Mouse (Mus musculus) neural tube, embryonic 13.5 days (tissue): ENCODE measurements at regions not wholly inside any gene's neighbourhood (a gene's known extent, or its start where the extent isn't known, plus 50 kb on each side); places are given as distances from the start of the nearest gene placed in this dataset.
"Not testable (repeated sequence)": the region's sequence is repeated elsewhere in the genome, so short reads cannot be mapped to it uniquely, and the experiment has no call there.

ENCODE experiments used
- ATAC-seq: fragments of 200-750 bp; cut with Nextera tagmentation; 2 replicates; pipeline ENCODE4 v1.8.0; 2017; ENCODE audit warnings: low read depth, mild to moderate bottlenecking, moderate TSS enrichment, moderate library complexity
- H3K27ac ChIP-seq: fragments of 300-500 bp; sonication (generic); replicated peaks from 2 replicates; pipeline ENCODE4 v1.5.1; 2015; ENCODE audit warnings: moderate library complexity, mild to moderate bottlenecking, inconsistent platforms
- H3K27me3 ChIP-seq: fragments of 300-500 bp; sonication (generic); 2 replicates; pipeline ENCODE4 v1.6.1; 2015; ENCODE audit warnings: mild to moderate bottlenecking, inconsistent platforms
- H3K36me3 ChIP-seq: fragments of 300-500 bp; sonication (generic); 2 replicates; pipeline ENCODE4 v1.6.1; 2015; ENCODE audit warnings: mild to moderate bottlenecking, inconsistent platforms
- H3K4me1 ChIP-seq: fragments of 300-500 bp; sonication (generic); replicated peaks from 2 replicates; pipeline ENCODE4 v1.6.1; 2015; ENCODE audit warnings: inconsistent platforms
- H3K4me2 ChIP-seq: fragments of 300-500 bp; sonication (generic); 2 replicates; pipeline ENCODE4 v1.6.1; 2015; ENCODE audit warnings: inconsistent platforms, mild to moderate bottlenecking, moderate library complexity
- H3K4me3 ChIP-seq: fragments of 300-500 bp; sonication (generic); 2 replicates; pipeline ENCODE4 v1.5.1; 2015; ENCODE audit warnings: mild to moderate bottlenecking, inconsistent platforms
- H3K9ac ChIP-seq: fragments of 300-500 bp; sonication (generic); 2 replicates; pipeline ENCODE4 v1.6.1; 2015; ENCODE audit warnings: moderate library complexity, mild to moderate bottlenecking, inconsistent platforms
- H3K9me3 ChIP-seq: fragments of 300-500 bp; sonication (generic); 2 replicates; pipeline ENCODE4 v1.6.1; 2016; ENCODE audit warnings: inconsistent platforms
- WGBS: fragments of 180-500 bp; shearing (Covaris S2); methylation state at CpG from one replicate; pipeline ENCODE4 v1.1.7; 2015; 5-methylcytosine and 5-hydroxymethylcytosine counted together

DNA sequence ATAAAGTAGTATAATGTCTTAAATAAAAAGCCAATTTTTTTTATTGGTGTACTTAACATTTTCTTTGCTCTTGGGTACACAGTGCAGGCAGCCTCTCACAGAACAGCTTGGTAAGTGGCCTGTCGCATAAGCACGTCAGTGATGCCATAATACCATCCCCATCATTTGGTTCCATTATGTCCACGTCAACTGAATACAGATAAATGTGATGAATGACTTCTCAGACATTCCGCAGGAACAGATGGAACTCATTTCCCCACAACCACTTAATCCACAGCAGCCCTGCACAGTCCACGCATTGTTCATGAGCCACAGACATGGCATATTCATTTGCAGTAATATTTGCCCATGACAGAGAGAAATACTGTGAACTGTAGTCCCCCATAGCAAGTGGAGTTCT, 127.6 kb upstream of the Dlgap1 start:
- peak; percentile 71 for ATAC-seq
- H3K4me2 ChIP-seq: no peak overlapping the region
- 52% methylated on average over 5 of the region's 5 CpGs for WGBS
- no peak overlapping the region for H3K27ac ChIP-seq
- no peaks in the 10 kb centered on the region for H3K36me3 ChIP-seq
- no peak overlapping the region for H3K4me3 ChIP-seq
- H3K4me1 ChIP-seq: no peaks in the 10 kb centered on the region
- no peak overlapping the region for H3K9ac ChIP-seq
- H3K27me3 ChIP-seq: no peaks in the 10 kb centered on the region
- H3K9me3 ChIP-seq: no peaks in the 10 kb centered on the region

GRCm38 (mm10) chr17:69848306-69848705, 120.6 kb upstream of the Dlgap1 start:
- Histone ChIP-seq H3K9ac (no peak overlapping the region), H3K27me3 (no peaks in the 10 kb centered on the region), H3K27ac (no peak overlapping the region), H3K36me3 (no peaks in the 10 kb centered on the region), H3K4me2 (no peak overlapping the region), H3K4me1 (no peaks in the 10 kb centered on the region), H3K4me3 (no peak overlapping the region), H3K9me3 (no peaks in the 10 kb centered on the region)
- no peak for ATAC-seq
- 68% methylated on average over 1 of the region's 1 CpGs for WGBS

- no peak for ATAC-seq
- Histone ChIP-seq H3K4me1 (no peaks in the 10 kb centered on the region), H3K9me3 (no peaks in the 10 kb centered on the region), H3K4me2 (no peak overlapping the region), H3K4me3 (no peak overlapping the region), H3K9ac (no peak overlapping the region), H3K27me3 (no peaks in the 10 kb centered on the region), H3K36me3 (no peaks in the 10 kb centered on the region), H3K27ac (no peak overlapping the region)
- WGBS: 23% methylated on average over 1 of the region's 1 CpGs
These were observed 118.8 kb upstream of the Dlgap1 start for GRCm38 (mm10) chr17:69850075-69850474.

GRCm38 (mm10) chr17:69879958-69880357, 88.9 kb upstream of the Dlgap1 start:
- 88% methylated on average over 8 of the region's 8 CpGs for WGBS
- not testable (repeated sequence) for H3K27me3 ChIP-seq, H3K4me1 ChIP-seq, H3K27ac ChIP-seq, H3K9me3 ChIP-seq, H3K4me2 ChIP-seq, H3K36me3 ChIP-seq, H3K9ac ChIP-seq, H3K4me3 ChIP-seq, ATAC-seq

DNA sequence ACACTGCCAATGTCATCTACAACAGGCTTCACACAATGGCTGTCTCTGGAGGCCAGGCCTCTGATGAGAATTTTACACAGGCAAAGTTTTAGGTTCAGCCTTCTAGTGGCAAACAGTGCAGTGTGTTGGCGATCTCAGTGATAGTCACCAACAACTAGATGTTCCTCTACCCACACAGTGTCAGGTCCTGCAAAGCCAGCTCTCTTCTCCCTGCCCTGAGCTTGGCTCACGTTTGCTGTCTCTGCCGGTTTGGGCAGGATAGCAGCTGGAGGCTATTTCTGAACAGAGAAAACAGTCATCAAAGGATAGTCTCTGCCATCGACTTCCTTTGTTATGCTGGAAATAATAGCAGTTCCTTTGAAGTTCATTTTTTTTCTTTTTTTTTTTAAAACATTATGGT, 74.9 kb upstream of the Dlgap1 start:
- no peaks in the 10 kb centered on the region for H3K36me3 ChIP-seq
- H3K4me1 ChIP-seq: no peaks in the 10 kb centered on the region
- H3K27me3 ChIP-seq: no peaks in the 10 kb centered on the region
- 53% methylated on average over 4 of the region's 4 CpGs for WGBS
- ATAC-seq: no peak
- no peak overlapping the region for H3K4me3 ChIP-seq
- H3K27ac ChIP-seq: no peak overlapping the region
- no peak overlapping the region for H3K4me2 ChIP-seq
- H3K9me3 ChIP-seq: no peaks in the 10 kb centered on the region
- H3K9ac ChIP-seq: no peak overlapping the region
